Comparison of ENCODE assay signal across 28 mouse cellular contexts in genomic region chr2:156928606-156929005, GRCm38 (mm10). TPM values are rescaled to one million over a fixed set of nuclear protein-coding genes. Genes with fewer than 3 reads are reported as not detected.
"Had no signal": no experiment of that assay in that cellular context is flagged by ENCODE, and none has a peak within 500 bp of the region (broad histone marks: within the 10 kb centered on the region; RNA-seq: fewer than 3 reads in every experiment).

No protein-coding gene starts in this region.

- ATAC-seq: hindbrain, embryonic 16.5 days; inflammation-experienced regulatory T-cells, adult 6 months; intestine, embryonic 15.5 days; intestine, postnatal 0 days had no signal

- H3K4me1 ChIP-seq: intestine, embryonic 15.5 days; limb, embryonic 13.5 days had no signal

- H3K9me3 ChIP-seq: heart, embryonic 10.5 days; heart, embryonic 12.5 days; hindbrain, embryonic 10.5 days; hindbrain, embryonic 12.5 days; intestine, embryonic 15.5 days; limb, embryonic 13.5 days; limb, embryonic 15.5 days had no signal

- DNase-seq: gastrocnemius, adult 2 months; gastrocnemius, postnatal 10 days; gastrocnemius, postnatal 25 days; heart, adult 2 months; heart, postnatal 10 days; heart, postnatal 4 days; kidney, adult 18-20 months; kidney, adult 8-10 months; kidney, postnatal 14 days; kidney, postnatal 36 days; layer of hippocampus, postnatal 36 days; left cerebral cortex, postnatal 4 days; lung, adult 18-20 months had no signal

- H3K4me3 ChIP-seq: gastrocnemius, adult 2 months; heart, adult 2 months; heart, embryonic 10.5 days; heart, embryonic 12.5 days; hindbrain, embryonic 10.5 days; hindbrain, embryonic 12.5 days; intestine, embryonic 15.5 days; limb, embryonic 13.5 days; limb, embryonic 15.5 days had no signal

- H3K27me3 ChIP-seq: heart, embryonic 12.5 days; hindbrain, embryonic 12.5 days; intestine, embryonic 15.5 days; limb, embryonic 13.5 days; limb, embryonic 15.5 days had no signal

- H3K36me3 ChIP-seq: intestine, embryonic 15.5 days had no signal

- H3K4me2 ChIP-seq: heart, embryonic 12.5 days; hindbrain, embryonic 12.5 days; hindbrain, embryonic 14.5 days; intestine, embryonic 15.5 days; limb, embryonic 13.5 days; limb, embryonic 15.5 days; liver, embryonic 11.5 days had no signal

- H3K27ac ChIP-seq: gastrocnemius, adult 2 months; heart, adult 2 months; heart, embryonic 10.5 days; hindbrain, embryonic 10.5 days; hindbrain, embryonic 12.5 days; hindbrain, embryonic 14.5 days; intestine, embryonic 15.5 days; limb, embryonic 13.5 days; limb, embryonic 15.5 days; liver, embryonic 14.5 days had no signal

- H3K9ac ChIP-seq: heart, embryonic 12.5 days; hindbrain, embryonic 12.5 days; hindbrain, embryonic 14.5 days; intestine, embryonic 15.5 days; limb, embryonic 13.5 days; limb, embryonic 15.5 days; liver, embryonic 14.5 days had no signal

RNA-seq across cellular contexts. Expression of gene Sla2, which starts 41.6 kb away (rescaled TPM):
- total RNA-seq: gastrocnemius, adult 2 months; gastrocnemius, postnatal 10 days; gastrocnemius, postnatal 25 days; gastrocnemius, postnatal 4 days; heart, adult 2 months; heart, postnatal 25 days; heart, postnatal 4 days had no signal
